Mouse (Mus musculus): Measurements from ENCODE around the gene Dnase1. TPM values are rescaled to one million over a fixed set of nuclear protein-coding genes. Genes with fewer than 3 reads are reported as not detected.

Dnase1 gene
- total and polyA plus RNA-seq, 3 experiments = not detected

DNA sequence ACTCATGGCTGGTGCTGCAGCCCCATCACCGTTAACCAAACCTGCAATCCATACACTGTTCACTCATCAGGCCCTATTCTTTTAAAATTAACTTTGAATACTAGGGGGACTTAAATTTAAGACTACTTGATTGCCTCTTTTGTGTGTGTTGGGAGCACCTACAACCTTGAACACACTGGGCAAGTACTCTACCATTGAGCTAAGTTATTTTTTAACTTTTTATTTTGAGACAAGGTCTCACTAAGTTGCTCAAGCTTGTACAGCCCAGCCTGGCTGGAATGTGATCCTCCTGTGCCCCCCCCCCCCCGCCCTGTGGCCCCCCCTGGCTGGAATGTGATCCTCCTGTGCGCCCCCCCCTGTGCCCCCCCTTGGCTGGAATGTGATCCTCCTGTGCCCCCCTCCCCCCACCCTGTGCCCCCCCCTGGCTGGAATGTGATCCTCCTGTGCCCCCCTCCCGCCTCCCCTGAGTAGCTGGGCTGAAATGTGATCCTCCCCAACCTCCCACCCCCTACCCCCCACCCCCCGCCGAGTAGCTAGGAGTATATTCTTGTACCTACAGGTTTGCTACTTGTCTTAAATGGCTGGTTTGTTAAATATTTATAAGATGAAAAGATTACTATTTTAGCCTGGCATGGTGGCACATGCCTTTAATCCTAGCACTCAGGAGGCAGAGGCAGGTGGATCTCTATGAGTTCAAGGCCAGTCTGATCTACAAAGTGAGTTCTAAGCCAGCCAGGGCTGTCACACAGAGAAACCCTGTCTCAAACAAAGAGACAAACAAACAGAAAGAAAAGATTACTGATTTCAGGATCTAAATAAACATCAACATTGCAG lies 5.1 kb upstream of the Dnase1 start:
- Histone ChIP-seq H3K4me3 (no peak overlapping the region), H3K36me3 (ENCODE audit: control insufficient read depth, insufficient read depth, low read length) (no peaks in the 10 kb centered on the region), H3K9ac (ENCODE audit: low read depth, low read length) (no peak overlapping the region), H3K27ac (no peak overlapping the region), H3K27me3 (ENCODE audit: control insufficient read depth, insufficient read depth, low read length) (no peaks in the 10 kb centered on the region), H3K4me1 (ENCODE audit: control insufficient read depth, insufficient read depth, low read length) (no peaks in the 10 kb centered on the region), H3K79me2 (replicated peaks; ENCODE audit: control insufficient read depth, insufficient read depth, low read length) (no peaks in the 10 kb centered on the region)
- TF ChIP-seq EP300 (IDR thresholded peaks at IDR 0.05; ENCODE audit: insufficient read depth, low read depth, low read length) (no peak), POLR2A (IDR thresholded peaks at IDR 0.05; ENCODE audit: insufficient read depth, low read depth, low read length) (no peak), CTCF (IDR thresholded peaks at IDR 0.05) (no peak)
- no peak for DNase-seq
- WGBS = 63% methylated on average over 6 of the region's 6 CpGs
- intact Hi-C loops (cut with DNase I) = no loop called here

DNA sequence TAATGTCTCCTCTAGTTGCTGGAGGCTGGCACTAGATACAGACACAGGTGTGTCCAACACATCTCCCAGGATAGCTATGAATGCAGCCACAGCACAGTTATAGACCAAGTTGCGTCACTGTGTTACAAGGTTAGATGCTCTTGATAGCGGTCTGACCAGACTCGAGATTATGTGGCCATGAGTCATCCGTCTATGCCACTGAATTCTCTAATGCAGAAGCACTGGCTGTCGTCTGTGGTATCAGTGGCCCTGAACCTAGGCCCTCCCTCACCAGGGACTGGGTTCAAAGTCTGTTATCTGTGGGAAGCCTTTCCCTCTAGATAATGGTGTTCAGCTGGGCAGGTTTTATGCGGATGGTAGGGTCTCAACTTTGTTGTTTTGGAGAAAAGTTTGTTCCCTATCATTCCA lies 4.4 kb upstream of the Dnase1 start:
- Histone ChIP-seq H3K79me2 (replicated peaks; ENCODE audit: control insufficient read depth, insufficient read depth, low read length) (no peaks in the 10 kb centered on the region), H3K36me3 (ENCODE audit: control insufficient read depth, insufficient read depth, low read length) (no peaks in the 10 kb centered on the region), H3K27ac (no peak overlapping the region), H3K9ac (ENCODE audit: low read depth, low read length) (no peak overlapping the region), H3K4me1 (ENCODE audit: control insufficient read depth, insufficient read depth, low read length) (no peaks in the 10 kb centered on the region), H3K4me3 (no peak overlapping the region), H3K27me3 (ENCODE audit: control insufficient read depth, insufficient read depth, low read length) (no peaks in the 10 kb centered on the region)
- 67% methylated on average over 6 of the region's 6 CpGs for WGBS
- TF ChIP-seq CTCF (IDR thresholded peaks at IDR 0.05) (no peak), EP300 (IDR thresholded peaks at IDR 0.05; ENCODE audit: insufficient read depth, low read depth, low read length) (no peak), POLR2A (IDR thresholded peaks at IDR 0.05; ENCODE audit: insufficient read depth, low read depth, low read length) (no peak)
- DNase-seq = no peak
- intact Hi-C loops (cut with DNase I) = no loop called here

DNA sequence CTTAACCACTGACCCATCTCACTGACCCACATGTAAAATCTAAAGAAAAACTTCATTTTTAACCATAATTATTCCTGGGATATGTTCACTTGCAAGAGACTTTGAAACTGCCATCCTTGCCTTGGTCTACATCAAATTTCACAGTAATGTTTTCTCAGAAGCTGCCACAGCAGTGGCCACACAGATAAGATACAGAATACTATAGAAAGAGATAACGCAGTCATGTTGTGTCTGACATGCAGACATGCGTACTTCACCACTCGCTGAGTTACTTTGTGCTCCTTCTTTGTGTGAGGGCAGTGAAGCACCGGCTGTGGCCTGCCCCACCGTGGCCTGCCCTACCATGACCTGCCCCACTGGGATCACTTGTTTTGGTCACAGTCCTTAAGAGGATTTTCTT lies 2.8 kb upstream of the Dnase1 start:
- H3K27me3 ChIP-seq (ENCODE audit: control insufficient read depth, insufficient read depth, low read length) = no peaks in the 10 kb centered on the region
- intact Hi-C loops (cut with DNase I) = no loop called here
- TF ChIP-seq EP300 (IDR thresholded peaks at IDR 0.05; ENCODE audit: insufficient read depth, low read depth, low read length) (no peak), POLR2A (IDR thresholded peaks at IDR 0.05; ENCODE audit: insufficient read depth, low read depth, low read length) (no peak), CTCF (IDR thresholded peaks at IDR 0.05) (no peak)
- H3K79me2 ChIP-seq (replicated peaks; ENCODE audit: control insufficient read depth, insufficient read depth, low read length) = no peaks in the 10 kb centered on the region
- H3K36me3 ChIP-seq (ENCODE audit: control insufficient read depth, insufficient read depth, low read length) = no peaks in the 10 kb centered on the region
- no peak overlapping the region for H3K9ac ChIP-seq (ENCODE audit: low read depth, low read length)
- H3K27ac ChIP-seq = no peak overlapping the region
- no peaks in the 10 kb centered on the region for H3K4me1 ChIP-seq (ENCODE audit: control insufficient read depth, insufficient read depth, low read length)
- WGBS = 37% methylated on average over 5 of the region's 5 CpGs
- H3K4me3 ChIP-seq = no peak overlapping the region
- DNase-seq = no peak

DNA sequence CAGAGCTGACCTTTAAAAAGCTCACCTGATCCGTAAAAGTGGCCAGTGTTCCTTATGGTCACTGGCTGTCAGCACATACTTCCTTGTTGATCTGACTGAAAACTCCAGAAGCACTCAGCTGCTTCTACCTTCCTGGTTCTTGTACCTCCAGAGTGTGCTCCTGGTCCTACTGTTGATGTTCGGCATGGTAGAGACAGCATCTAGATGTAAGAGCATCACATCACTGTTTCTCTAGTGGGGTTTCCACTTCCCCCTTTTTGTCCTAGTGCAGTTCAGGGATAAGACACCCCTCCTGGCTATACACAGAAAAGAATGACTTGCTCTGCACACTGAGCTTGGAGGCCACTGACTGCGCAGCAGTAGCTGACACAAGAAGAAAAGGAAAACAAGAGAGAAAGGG lies 2.3 kb upstream of the Dnase1 start:
- Histone ChIP-seq H3K4me3 (no peak overlapping the region), H3K79me2 (replicated peaks; ENCODE audit: control insufficient read depth, insufficient read depth, low read length) (no peaks in the 10 kb centered on the region), H3K4me1 (ENCODE audit: control insufficient read depth, insufficient read depth, low read length) (no peaks in the 10 kb centered on the region), H3K27me3 (ENCODE audit: control insufficient read depth, insufficient read depth, low read length) (no peaks in the 10 kb centered on the region), H3K27ac (no peak overlapping the region), H3K36me3 (ENCODE audit: control insufficient read depth, insufficient read depth, low read length) (no peaks in the 10 kb centered on the region), H3K9ac (ENCODE audit: low read depth, low read length) (no peak overlapping the region)
- no peak for DNase-seq
- TF ChIP-seq EP300 (IDR thresholded peaks at IDR 0.05; ENCODE audit: insufficient read depth, low read depth, low read length) = no peak
- intact Hi-C loops (cut with DNase I) = no loop called here
- WGBS = 79% methylated on average over 3 of the region's 3 CpGs

DNA sequence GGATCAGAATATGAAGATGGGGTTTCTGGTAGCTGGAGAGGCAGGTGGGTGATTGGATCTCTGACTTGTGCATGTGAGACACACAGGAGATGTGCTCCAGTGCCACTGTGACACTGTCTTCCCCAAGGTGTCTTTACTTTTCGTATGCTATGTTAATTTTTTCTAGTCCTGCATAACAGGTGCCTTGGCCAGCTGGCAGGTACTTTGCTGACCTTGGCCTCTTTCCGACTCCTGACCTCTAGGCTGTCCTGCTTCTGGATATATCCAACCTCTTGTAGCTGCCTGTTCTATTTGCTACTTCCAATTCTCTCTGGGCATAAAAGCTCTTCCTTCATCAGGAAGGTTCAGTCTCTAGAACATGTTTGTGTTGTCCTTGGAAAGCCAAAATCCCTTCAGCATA lies 1.2 kb upstream of the Dnase1 start:
- TF ChIP-seq POLR2A (IDR thresholded peaks at IDR 0.05; ENCODE audit: insufficient read depth, low read depth, low read length) (no peak), CTCF (IDR thresholded peaks at IDR 0.05) (no peak), EP300 (IDR thresholded peaks at IDR 0.05; ENCODE audit: insufficient read depth, low read depth, low read length) (no peak)
- WGBS = 82% methylated on average over 2 of the region's 2 CpGs
- H3K9ac ChIP-seq (ENCODE audit: low read depth, low read length) = no peak overlapping the region
- no peaks in the 10 kb centered on the region for H3K79me2 ChIP-seq (replicated peaks; ENCODE audit: control insufficient read depth, insufficient read depth, low read length)
- no peaks in the 10 kb centered on the region for H3K36me3 ChIP-seq (ENCODE audit: control insufficient read depth, insufficient read depth, low read length)
- no peak overlapping the region for H3K27ac ChIP-seq
- intact Hi-C loops (cut with DNase I) = no loop called here
- no peaks in the 10 kb centered on the region for H3K4me1 ChIP-seq (ENCODE audit: control insufficient read depth, insufficient read depth, low read length)
- DNase-seq = no peak
- no peak overlapping the region for H3K4me3 ChIP-seq
- H3K27me3 ChIP-seq (ENCODE audit: control insufficient read depth, insufficient read depth, low read length) = no peaks in the 10 kb centered on the region

DNA sequence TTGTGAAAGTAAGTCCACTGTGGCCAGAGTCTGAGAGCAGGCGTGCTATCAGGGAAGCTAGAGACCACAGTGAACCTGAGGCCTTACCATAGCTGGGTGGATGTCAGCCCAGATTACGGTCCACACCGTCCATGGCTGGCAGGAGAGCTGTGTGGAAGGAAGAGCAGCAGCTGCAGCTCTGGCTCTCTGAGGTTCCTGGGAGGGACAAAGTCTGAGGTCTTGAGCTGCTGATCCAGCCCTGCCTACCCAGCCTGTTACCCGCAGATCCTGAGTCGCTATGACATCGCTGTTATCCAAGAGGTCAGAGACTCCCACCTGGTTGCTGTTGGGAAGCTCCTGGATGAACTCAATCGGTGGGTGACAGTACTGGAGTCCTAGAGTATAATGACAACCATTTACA lies 948 bp downstream of the Dnase1 start:
- no peaks in the 10 kb centered on the region for H3K4me1 ChIP-seq (ENCODE audit: control insufficient read depth, insufficient read depth, low read length)
- no peaks in the 10 kb centered on the region for H3K36me3 ChIP-seq (ENCODE audit: control insufficient read depth, insufficient read depth, low read length)
- no peak for DNase-seq
- intact Hi-C loops (cut with DNase I) = no loop called here
- 90% methylated on average over 7 of the region's 7 CpGs for WGBS
- H3K79me2 ChIP-seq (replicated peaks; ENCODE audit: control insufficient read depth, insufficient read depth, low read length) = no peaks in the 10 kb centered on the region
- no peak overlapping the region for H3K27ac ChIP-seq
- TF ChIP-seq POLR2A (IDR thresholded peaks at IDR 0.05; ENCODE audit: insufficient read depth, low read depth, low read length) (no peak), CTCF (IDR thresholded peaks at IDR 0.05) (no peak), EP300 (IDR thresholded peaks at IDR 0.05; ENCODE audit: insufficient read depth, low read depth, low read length) (no peak)
- no peak overlapping the region for H3K4me3 ChIP-seq
- H3K27me3 ChIP-seq (ENCODE audit: control insufficient read depth, insufficient read depth, low read length) = no peaks in the 10 kb centered on the region
- H3K9ac ChIP-seq (ENCODE audit: low read depth, low read length) = no peak overlapping the region

All from heart, adult 2 months (tissue).